Mouse (Mus musculus) ZHBTc4 (cell line): Measurements from ENCODE around the gene Cttnbp2nl.
A peak's percentile ranks its signal among the peaks of the same experiment; 100 is the strongest.

ENCODE experiments used
- DNase-seq: peaks from one replicate; pipeline ENCODE4 v3.0.0-alpha.2; 2011; ENCODE audit warnings: low read depth, low spot score

The Cttnbp2nl gene

GRCm38 (mm10) chr3:104965070-104965855 is 87.7 kb downstream of the Cttnbp2nl start:
- no peak for DNase-seq

GRCm38 (mm10) chr3:104963331-104964276 is 89.3 kb downstream of the Cttnbp2nl start:
- DNase-seq: no peak

GRCm38 (mm10) chr3:104962866-104963265 is 90.1 kb downstream of the Cttnbp2nl start:
- DNase-seq: no peak

GRCm38 (mm10) chr3:104962141-104962611 is 90.8 kb downstream of the Cttnbp2nl start:
- DNase-seq: peak; percentile 36

- peak; percentile 50 for DNase-seq
Observed at GRCm38 (mm10) chr3:104961066-104962059, 91.6 kb downstream of the Cttnbp2nl start, which contains the start of gene Wnt2b. Gene Wnt2b, minus strand, starts transcription at chr3:104961921.

- DNase-seq: no peak
Observed at GRCm38 (mm10) chr3:104960026-104961000, 92.6 kb downstream of the Cttnbp2nl start.

GRCm38 (mm10) chr3:104956131-104956581 is 96.8 kb downstream of the Cttnbp2nl start:
- DNase-seq: no peak

- no peak for DNase-seq
Observed at GRCm38 (mm10) chr3:104954551-104954950, 98.4 kb downstream of the Cttnbp2nl start.

GRCm38 (mm10) chr3:104954137-104954536 is 98.8 kb downstream of the Cttnbp2nl start:
- DNase-seq: no peak

GRCm38 (mm10) chr3:104952891-104953670 is 99.9 kb downstream of the Cttnbp2nl start:
- DNase-seq: peak; percentile 64
